Mouse (Mus musculus): ENCODE results near the gene Lrrc15. TPM values are rescaled to one million over a fixed set of nuclear protein-coding genes. Genes with fewer than 3 reads are reported as not detected.

The Lrrc15 gene
- total and polyA plus RNA-seq, 3 experiments: not detected

- Histone ChIP-seq H3K27ac (ENCODE audit: control insufficient read depth, low read depth, low read length) (no peak overlapping the region), H3K27me3 (ENCODE audit: control insufficient read depth in 1 of 2, insufficient read depth in 2 of 2, low read length in 2 of 2) (no peaks in the 10 kb centered on the region), H3K4me1 (ENCODE audit: control insufficient read depth in 1 of 2, insufficient read depth in 2 of 2, low read length in 2 of 2) (peaks cover 0 to 13% of the 10 kb centered on the region in 2 experiments; a peak in 3 of 4 replicates), H3K9me3 (replicated peaks; ENCODE audit: insufficient read depth, low read length) (no peaks in the 10 kb centered on the region), H3K36me3 (ENCODE audit: control insufficient read depth in 1 of 2, insufficient read depth in 2 of 2, low read length in 2 of 2) (peaks cover 0 to 3% of the 10 kb centered on the region in 2 experiments; a peak in 2 of 4 replicates), H3K9ac (ENCODE audit: control insufficient read depth, low read depth, low read length, poor library complexity, severe bottlenecking) (no peak overlapping the region), H3K4me3 (ENCODE audit: control insufficient read depth in 1 of 2, insufficient read depth in 1 of 2, low read depth in 2 of 2, low read length in 2 of 2) (no peak overlapping the region), H3K79me2 (ENCODE audit: control insufficient read depth, insufficient read depth, low read length, poor library complexity) (no peaks in the 10 kb centered on the region)
- no peak for DNase-seq (ENCODE audit: low read depth, low spot score)
- TF ChIP-seq KAT2A (conservative IDR thresholded peaks at IDR 0.05; ENCODE audit: low read depth, low read length): no peak
- no peak for TF ChIP-seq MEF2A (IDR thresholded peaks at IDR 0.05; ENCODE audit: extremely low read depth, insufficient replicate concordance, low read depth, low read length, poor library complexity, severe bottlenecking)
- TF ChIP-seq GABPA (IDR thresholded peaks at IDR 0.05; ENCODE audit: low read depth, low read length): no peak
- TF ChIP-seq BHLHE40 (IDR thresholded peaks at IDR 0.05; ENCODE audit: borderline replicate concordance, low read depth, low read length): no peak
- TF ChIP-seq CHD2 (IDR thresholded peaks at IDR 0.05; ENCODE audit: low read length): no peak
- TF ChIP-seq TBP (IDR thresholded peaks at IDR 0.05; ENCODE audit: low read depth, low read length): no peak
- TF ChIP-seq MYC (IDR thresholded peaks at IDR 0.05; ENCODE audit: low read depth, low read length): no peak
- TF ChIP-seq MAX (IDR thresholded peaks at IDR 0.05; ENCODE audit: low read length): no peak
These were observed 29.7 kb downstream of the Lrrc15 start for GRCm38 (mm10) chr16:30253374-30253773.

GRCm38 (mm10) chr16:30252003-30252418, 31.0 kb downstream of the Lrrc15 start:
- Histone ChIP-seq H3K4me3 (ENCODE audit: control insufficient read depth in 1 of 2, insufficient read depth in 1 of 2, low read depth in 2 of 2, low read length in 2 of 2) (peak overlapping the region; percentile 66 to 90), H3K36me3 (ENCODE audit: control insufficient read depth in 1 of 2, insufficient read depth in 2 of 2, low read length in 2 of 2) (no peaks in the 10 kb centered on the region; a peak in 1 of 4 replicates), H3K4me1 (ENCODE audit: control insufficient read depth in 1 of 2, insufficient read depth in 2 of 2, low read length in 2 of 2) (0 out of 4 replicates have a peak, but pooled peaks cover 0 to 4% of the 10 kb centered on the region in 2 experiments), H3K79me2 (ENCODE audit: control insufficient read depth, insufficient read depth, low read length, poor library complexity) (no peaks in the 10 kb centered on the region), H3K9ac (ENCODE audit: control insufficient read depth, low read depth, low read length, poor library complexity, severe bottlenecking) (peak overlapping the region; percentile 42), H3K27ac (ENCODE audit: control insufficient read depth, low read depth, low read length) (no peak overlapping the region), H3K9me3 (replicated peaks; ENCODE audit: insufficient read depth, low read length) (no peaks in the 10 kb centered on the region), H3K27me3 (ENCODE audit: control insufficient read depth in 1 of 2, insufficient read depth in 2 of 2, low read length in 2 of 2) (no peaks in the 10 kb centered on the region)
- DNase-seq (ENCODE audit: low read depth, low spot score): peak; percentile 93
- peak; percentile 51; the same call in 1 of the 2 replicates for TF ChIP-seq MAX (IDR thresholded peaks at IDR 0.05; ENCODE audit: low read length)
- peak; percentile 87 for TF ChIP-seq SIN3A (IDR thresholded peaks at IDR 0.05; ENCODE audit: low read length)
- TF ChIP-seq EP300 (IDR thresholded peaks at IDR 0.05; ENCODE audit: low read depth in 1 of 2, low read length in 2 of 2): peak; percentile 1 to 22; a peak in 2 of 4 replicates
- peak; percentile 100 for TF ChIP-seq SMC3 (IDR thresholded peaks at IDR 0.05; ENCODE audit: low read depth, low read length)
- peak; percentile 67 for TF ChIP-seq HCFC1 (IDR thresholded peaks at IDR 0.05; ENCODE audit: low read depth, low read length)
- no peak for TF ChIP-seq ZMIZ1 (IDR thresholded peaks at IDR 0.05; ENCODE audit: low read depth, low read length)
- no peak; the same call in 1 of the 2 replicates for TF ChIP-seq MYB (IDR thresholded peaks at IDR 0.05; ENCODE audit: low read depth, low read length)
- peak; percentile 98 for TF ChIP-seq RAD21 (IDR thresholded peaks at IDR 0.05; ENCODE audit: low read depth, low read length)
- TF ChIP-seq KAT2A (conservative IDR thresholded peaks at IDR 0.05; ENCODE audit: low read depth, low read length): no peak
- TF ChIP-seq TBP (IDR thresholded peaks at IDR 0.05; ENCODE audit: low read depth, low read length): peak; percentile 23; the same call in 1 of the 2 replicates
- TF ChIP-seq TCF12 (IDR thresholded peaks at IDR 0.05; ENCODE audit: low read depth, low read length): 0 out of 2 replicates have a peak, but pooled peaks have one; percentile 29
- TF ChIP-seq BHLHE40 (IDR thresholded peaks at IDR 0.05; ENCODE audit: borderline replicate concordance, low read depth, low read length): peak; percentile 54; the same call in 1 of the 2 replicates
- TF ChIP-seq ETS1 (IDR thresholded peaks at IDR 0.05; ENCODE audit: low read depth, low read length): no peak
- 0 out of 2 replicates have a peak, but pooled peaks have one; percentile 34 for TF ChIP-seq ELF1 (IDR thresholded peaks at IDR 0.05; ENCODE audit: low read depth, low read length)
- TF ChIP-seq MEF2A (IDR thresholded peaks at IDR 0.05; ENCODE audit: extremely low read depth, insufficient replicate concordance, low read depth, low read length, poor library complexity, severe bottlenecking): no peak
- TF ChIP-seq JUND (IDR thresholded peaks at IDR 0.05; ENCODE audit: low read depth, low read length): 0 out of 2 replicates have a peak, but pooled peaks have one; percentile 44
- TF ChIP-seq MXI1 (IDR thresholded peaks at IDR 0.05; ENCODE audit: low read depth, low read length): peak; percentile 66; the same call in 1 of the 2 replicates
- peak in 2 of 3 experiments; percentile 91 to 100; a peak in 5 of 6 replicates for TF ChIP-seq CTCF (IDR thresholded peaks at IDR 0.05 in 2 of 3, conservative IDR thresholded peaks at IDR 0.05 in 1 of 3; ENCODE audit: control insufficient read depth in 1 of 3, insufficient read depth in 1 of 3, low read depth in 2 of 3, low read length in 3 of 3, poor library complexity in 1 of 3, severe bottlenecking in 1 of 3)
- peak; percentile 99 for TF ChIP-seq ZC3H11A (IDR thresholded peaks at IDR 0.05; ENCODE audit: low read depth, low read length)
- 0 out of 2 replicates have a peak, but pooled peaks have one; percentile 47 for TF ChIP-seq RCOR1 (IDR thresholded peaks at IDR 0.05; ENCODE audit: low read depth, low read length)
- no peak for TF ChIP-seq MYC (IDR thresholded peaks at IDR 0.05; ENCODE audit: low read depth, low read length)

Measured in MEL (cell line).